Mouse (Mus musculus): Measurements from ENCODE around the gene Lrmda.
A peak's percentile ranks its signal among the peaks of the same experiment; 100 is the strongest.

Gene Lrmda

GRCm38 (mm10) chr14:22240315-22240714, 220.8 kb downstream of the Lrmda start:
- no peak for DNase-seq (ENCODE audit: low spot score in 2 of 2)

- DNase-seq (ENCODE audit: low spot score in 2 of 2), result no peak
These were observed 235.9 kb downstream of the Lrmda start for GRCm38 (mm10) chr14:22255458-22255857.

- peak; percentile 2 for DNase-seq (ENCODE audit: low spot score in 2 of 2)
These were observed 236.8 kb downstream of the Lrmda start for GRCm38 (mm10) chr14:22256274-22256673.

- DNase-seq (ENCODE audit: low spot score in 2 of 2), result no peak
These were observed 240.0 kb downstream of the Lrmda start for GRCm38 (mm10) chr14:22259376-22260032.

- DNase-seq (ENCODE audit: low spot score in 2 of 2), result no peak
These were observed 240.5 kb downstream of the Lrmda start for GRCm38 (mm10) chr14:22260033-22260419.

- DNase-seq (ENCODE audit: low spot score in 2 of 2), result no peak
These were observed 245.9 kb downstream of the Lrmda start for GRCm38 (mm10) chr14:22265229-22265905.

GRCm38 (mm10) chr14:22269812-22270211, 250.3 kb downstream of the Lrmda start:
- DNase-seq (ENCODE audit: low spot score in 2 of 2), result no peak

GRCm38 (mm10) chr14:22278053-22278452, 258.5 kb downstream of the Lrmda start:
- no peak for DNase-seq (ENCODE audit: low spot score in 2 of 2)

GRCm38 (mm10) chr14:22279591-22279990, 260.1 kb downstream of the Lrmda start:
- no peak for DNase-seq (ENCODE audit: low spot score in 2 of 2)

- DNase-seq (ENCODE audit: low spot score in 2 of 2), result no peak
These were observed 262.1 kb downstream of the Lrmda start for GRCm38 (mm10) chr14:22281630-22282029.

GRCm38 (mm10) chr14:22282847-22283246, 263.3 kb downstream of the Lrmda start:
- no peak for DNase-seq (ENCODE audit: low spot score in 2 of 2)

- no peak for DNase-seq (ENCODE audit: low spot score in 2 of 2)
These were observed 264.2 kb downstream of the Lrmda start for GRCm38 (mm10) chr14:22283722-22284121.

- DNase-seq (ENCODE audit: low spot score in 2 of 2), result no peak
These were observed 265.5 kb downstream of the Lrmda start for GRCm38 (mm10) chr14:22284823-22285517.

- no peak for DNase-seq (ENCODE audit: low spot score in 2 of 2)
These were observed 266.3 kb downstream of the Lrmda start for GRCm38 (mm10) chr14:22285826-22286225.

- DNase-seq (ENCODE audit: low spot score in 2 of 2), result no peak
These were observed 268.7 kb downstream of the Lrmda start for GRCm38 (mm10) chr14:22288179-22288578.

- DNase-seq (ENCODE audit: low spot score in 2 of 2), result no peak
These were observed 269.9 kb downstream of the Lrmda start for GRCm38 (mm10) chr14:22289380-22289922.

- no peak for DNase-seq (ENCODE audit: low spot score in 2 of 2)
These were observed 274.9 kb downstream of the Lrmda start for GRCm38 (mm10) chr14:22294371-22294770.

- no peak for DNase-seq (ENCODE audit: low spot score in 2 of 2)
These were observed 277.2 kb downstream of the Lrmda start for GRCm38 (mm10) chr14:22296655-22297239.

GRCm38 (mm10) chr14:22306759-22307158, 287.2 kb downstream of the Lrmda start:
- DNase-seq (ENCODE audit: low spot score in 2 of 2), result no peak

- no peak for DNase-seq (ENCODE audit: low spot score in 2 of 2)
These were observed 288.5 kb downstream of the Lrmda start for GRCm38 (mm10) chr14:22308059-22308458.

GRCm38 (mm10) chr14:22323058-22323457, 303.5 kb downstream of the Lrmda start:
- no peak for DNase-seq (ENCODE audit: low spot score in 2 of 2)
